Mouse (Mus musculus) Patski (cell line): Measurements from ENCODE around the gene Lect2. TPM values are rescaled to one million over a fixed set of nuclear protein-coding genes. Genes with fewer than 3 reads are reported as not detected.

Experiments
- ATAC-seq: fragments of 100-300 bp; one replicate; pipeline ENCODE4 v1.8.0; 2021
- CTCF ChIA-PET: fragments of 350-600 bp; sonication (Branson Sonifier 250); formaldehyde crosslinking; loops from one replicate; lab custom pipeline; 2022; ENCODE audit warnings: inconsistent platforms; lab: Charles Lee
- POLR2A ChIA-PET: fragments of 350-600 bp; sonication (Branson Sonifier 250); formaldehyde crosslinking; loops from one replicate; lab custom pipeline; 2022; ENCODE audit warnings: antibody characterized with exemption, inconsistent platforms; lab: Charles Lee
- DNase-seq: peaks from one replicate; pipeline ENCODE4 v3.0.0-alpha.2; 2011; ENCODE audit warnings: low read depth, low spot score
- H3K27me3 ChIP-seq: fragments of 371-371 bp; one replicate; pipeline ENCODE4 v1.5.1; 2021
- CTCF ChIP-seq: fragments of 100-300 bp; IDR thresholded peaks from one replicate; pipeline ENCODE4 v1.5.1; 2021
- in situ Hi-C: fragments of 300-500 bp; cut with MboI; formaldehyde crosslinking; loops from 3 replicates; pipeline ENCODE4 v1.11.1; 2018; ENCODE audit warnings: low pct_unique_long_range_greater_than_20kb, mixed read lengths
- polyA plus RNA-seq: library from polyadenylated mRNA; unstranded; gene quantifications from one replicate; pipeline ENCODE4 v1.2.3, GENCODE M21; 2021

The Lect2 gene
- polyA plus RNA-seq, 1 experiment from 2014 or later = not detected

GRCm38 (mm10) chr13:56559841-56560370, 11.6 kb upstream of the Lect2 start:
- H3K27me3 ChIP-seq = no peaks in the 10 kb centered on the region
- TF ChIP-seq CTCF = no peak
- CTCF ChIA-PET = no interaction called here

DNA sequence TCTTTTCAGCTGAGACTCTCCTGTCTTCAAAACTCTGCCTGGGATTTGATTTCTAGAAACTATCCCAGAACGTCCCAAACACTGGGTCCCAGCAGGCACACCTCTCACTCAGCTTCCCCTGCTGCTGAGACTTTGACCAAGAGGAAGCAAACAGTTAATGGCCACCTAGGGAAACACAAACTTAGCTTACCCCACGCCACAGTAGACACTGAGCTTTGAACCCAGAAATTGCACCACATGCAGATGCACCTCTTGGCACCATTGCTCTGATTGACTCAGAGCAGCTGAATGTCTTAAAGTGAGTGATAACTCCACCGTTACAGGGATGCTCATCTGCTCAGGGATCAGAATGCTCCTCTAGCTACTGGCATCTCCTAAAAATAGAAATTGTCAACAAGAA, 10.5 kb upstream of the Lect2 start:
- no peak for DNase-seq
- in situ Hi-C loops = no loop called here
- no peaks in the 10 kb centered on the region for H3K27me3 ChIP-seq
- no peak for TF ChIP-seq CTCF
- no peak for ATAC-seq
- POLR2A ChIA-PET = no interaction called here
- CTCF ChIA-PET = interaction anchor here (0.8 to 1.2 kb wide), 3 partner anchors 59 to 100 kb away, joined by 3 read pairs; no protein-coding TSS in a partner anchor

More at GRCm38 (mm10) chr13:56559841-56560370, 11.6 kb upstream of the Lect2 start:
- in situ Hi-C loops = loop anchor here (5.0 kb wide), 2 partner anchors 82 to 192 kb away; partner anchors contain the start of gene Gm45623
- DNase-seq (no peak), ATAC-seq (no peak)
- POLR2A ChIA-PET = no interaction called here

DNA sequence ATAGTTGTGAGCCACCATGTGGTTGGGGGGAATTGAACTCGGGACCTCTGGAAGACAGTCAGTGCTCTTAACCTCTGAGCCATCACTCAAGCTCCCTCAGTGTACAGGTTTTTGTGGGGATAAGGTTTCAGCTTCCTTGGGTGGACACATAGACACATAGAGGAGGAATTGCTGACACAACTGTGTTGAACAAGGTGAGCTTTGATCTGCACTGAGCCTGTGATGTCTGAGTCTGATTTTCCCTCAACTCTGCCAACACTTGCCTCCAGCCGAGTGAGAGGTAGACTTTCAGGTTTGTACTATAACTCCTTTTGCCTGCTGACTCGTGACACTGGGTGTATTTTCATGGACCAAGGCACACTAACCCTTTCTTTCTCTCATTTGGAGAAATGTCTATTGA, 8.4 kb upstream of the Lect2 start:
- no peaks in the 10 kb centered on the region for H3K27me3 ChIP-seq
- no peak for DNase-seq
- ATAC-seq = no peak
- ChIA-PET POLR2A (no interaction called here), CTCF (interaction anchor here (0.7 to 1.8 kb wide), 3 partner anchors 29 to 101 kb away, joined by 3 to 5 read pairs (median 4); no protein-coding TSS in a partner anchor)
- in situ Hi-C loops = no loop called here
- TF ChIP-seq CTCF = no peak

- H3K27me3 ChIP-seq = no peaks in the 10 kb centered on the region
- in situ Hi-C loops = no loop called here
- ChIA-PET POLR2A (no interaction called here), CTCF (interaction anchor here (0.9 to 1.8 kb wide), 7 partner anchors 15 to 102 kb away, joined by 3 to 7 read pairs (median 4); no protein-coding TSS in a partner anchor)
- no peak for ATAC-seq
- TF ChIP-seq CTCF = peak; percentile 53
- no peak for DNase-seq
Measured at GRCm38 (mm10) chr13:56555957-56556356, 7.7 kb upstream of the Lect2 start.

GRCm38 (mm10) chr13:56554409-56554808, 6.1 kb upstream of the Lect2 start:
- peak; percentile 68 for TF ChIP-seq CTCF
- ChIA-PET CTCF (interaction anchor here (0.8 to 2.2 kb wide), 9 partner anchors 10 to 88 kb away, joined by 3 to 7 read pairs (median 4); partner anchors contain the start of gene Fbxl21), POLR2A (no interaction called here)
- in situ Hi-C loops = no loop called here
- H3K27me3 ChIP-seq = no peaks in the 10 kb centered on the region
- no peak for DNase-seq
- no peak for ATAC-seq

DNA sequence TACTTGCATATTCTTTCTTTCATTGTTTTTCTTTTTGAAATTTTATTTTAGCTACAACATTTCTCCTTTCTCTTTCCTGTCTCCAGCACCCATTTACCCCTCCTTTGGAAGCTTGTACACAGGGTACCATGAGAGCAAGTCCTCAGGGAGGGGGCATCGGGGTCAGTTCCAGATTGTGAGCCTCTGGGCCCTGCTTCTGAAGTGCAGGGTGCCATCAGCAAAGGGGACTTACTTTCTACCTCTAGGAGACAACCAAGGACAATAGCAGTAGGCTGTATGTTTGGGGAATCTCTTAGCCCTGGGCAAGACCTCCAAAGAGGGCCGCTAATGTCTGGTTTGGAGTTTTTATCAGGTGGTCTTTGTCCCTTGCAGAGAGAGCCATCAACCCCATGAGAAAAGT, 5.6 kb upstream of the Lect2 start:
- no peak for DNase-seq
- TF ChIP-seq CTCF = no peak
- in situ Hi-C loops = no loop called here
- ChIA-PET POLR2A (no interaction called here), CTCF (interaction anchor here (0.8 to 2.2 kb wide), 9 partner anchors 13 to 225 kb away, joined by 3 to 7 read pairs (median 3); partner anchors contain the start of gene Fbxl21)
- no peak for ATAC-seq
- no peaks in the 10 kb centered on the region for H3K27me3 ChIP-seq

GRCm38 (mm10) chr13:56551661-56552060, 3.4 kb upstream of the Lect2 start:
- TF ChIP-seq CTCF = no peak
- CTCF ChIA-PET = interaction anchor here (0.9 kb wide), 1 partner anchor 76 kb away, joined by 5 read pairs; no protein-coding TSS in a partner anchor
- no peak for DNase-seq
- in situ Hi-C loops = no loop called here
- no peak for ATAC-seq
- POLR2A ChIA-PET = no interaction called here
- no peaks in the 10 kb centered on the region for H3K27me3 ChIP-seq

- CTCF ChIA-PET = interaction anchor here (0.9 kb wide), 2 partner anchors 10 to 13 kb away, joined by 3 to 4 read pairs; no protein-coding TSS in a partner anchor
Measured at GRCm38 (mm10) chr13:56550574-56550973, 2.3 kb upstream of the Lect2 start.

DNA sequence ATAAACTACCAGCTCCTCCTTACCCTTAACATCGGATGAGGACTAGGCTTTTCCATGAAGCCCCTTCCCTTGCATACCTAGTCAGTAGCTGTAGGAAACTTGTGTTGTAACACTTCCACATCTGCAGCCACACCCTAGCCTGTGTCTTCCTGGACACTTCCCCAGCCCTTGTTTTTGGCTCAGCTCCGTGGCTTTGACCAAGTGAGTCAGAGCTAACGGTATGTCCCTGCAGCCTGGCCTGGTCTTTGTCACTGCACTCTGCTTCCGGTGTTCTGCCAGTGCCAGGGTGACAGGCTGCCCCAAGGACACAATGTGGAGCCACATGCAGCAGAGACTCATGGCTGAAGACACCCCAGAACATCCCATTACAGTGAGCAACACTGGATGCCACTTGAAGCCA, 1.1 kb upstream of the Lect2 start:
- no peak for DNase-seq
- ATAC-seq = no peak
- in situ Hi-C loops = loop anchor here (5.0 kb wide), 1 partner anchor 72 kb away; no protein-coding TSS in a partner anchor
- H3K27me3 ChIP-seq = no peaks in the 10 kb centered on the region
- CTCF ChIA-PET = interaction anchor here (1.8 kb wide), 1 partner anchor 10 kb away, joined by 4 read pairs; no protein-coding TSS in a partner anchor
- no peak for TF ChIP-seq CTCF
- POLR2A ChIA-PET = no interaction called here

More at GRCm38 (mm10) chr13:56550574-56550973, 2.3 kb upstream of the Lect2 start:
- no peak for ATAC-seq
- DNase-seq = no peak
- POLR2A ChIA-PET = no interaction called here
- TF ChIP-seq CTCF = no peak
- in situ Hi-C loops = no loop called here
- H3K27me3 ChIP-seq = no peaks in the 10 kb centered on the region

GRCm38 (mm10) chr13:56544956-56545355, 3.3 kb downstream of the Lect2 start:
- no peak for ATAC-seq
- no peak for TF ChIP-seq CTCF
- ChIA-PET CTCF (interaction anchor here (1.2 kb wide), 1 partner anchor 10 kb away, joined by 3 read pairs; no protein-coding TSS in a partner anchor), POLR2A (no interaction called here)
- no peak for DNase-seq
- no peaks in the 10 kb centered on the region for H3K27me3 ChIP-seq
- in situ Hi-C loops = loop anchor here (5.0 kb wide), 1 partner anchor 68 kb away; no protein-coding TSS in a partner anchor

GRCm38 (mm10) chr13:56543805-56544204, 4.5 kb downstream of the Lect2 start:
- no peaks in the 10 kb centered on the region for H3K27me3 ChIP-seq
- DNase-seq (no peak), ATAC-seq (no peak)
- no peak for TF ChIP-seq CTCF
- ChIA-PET POLR2A (no interaction called here), CTCF (no interaction called here)
- in situ Hi-C loops = no loop called here
